In genomic region chr13:12395571-12395970, GRCm38 (mm10) we compare ENCODE assay signal across 8 mouse cellular contexts. TPM values are rescaled to one million over a fixed set of nuclear protein-coding genes. Genes with fewer than 3 reads are reported as not detected.
DNase-seq lines count a peak whose midpoint lies in the region; ATAC-seq and TF ChIP-seq lines count a peak whose summit lies in the region.

No protein-coding gene starts in this region.

- ATAC-seq in cerebellum, adult (ENCODE audit: insufficient number of reproducible peaks, low FRiP score, low TSS enrichment), result peak; percentile 20; the same call in 1 of the 2 replicates
- ATAC-seq in forebrain, embryonic 15.5 days (replicated peaks), result no peak; the same call in 1 of the 2 replicates
- no peak for ATAC-seq in liver, embryonic 12.5 days

- peaks cover 26% of the 10 kb centered on the region for H3K36me3 ChIP-seq in forebrain, embryonic 15.5 days
- peaks cover 40% of the 10 kb centered on the region for H3K36me3 ChIP-seq in liver, embryonic 12.5 days
- H3K36me3 ChIP-seq in small intestine, adult 2 months (ENCODE audit: control insufficient read depth, insufficient read depth, low read length), result peaks cover 13% of the 10 kb centered on the region

- no peak for DNase-seq in cerebellum, postnatal 10 days
- peak; percentile 3 for DNase-seq in spleen, adult 12 weeks (ENCODE audit: low spot score)
- DNase-seq in spleen, postnatal 14 days (ENCODE audit: low spot score in 2 of 2), result no peak
- no peak for DNase-seq in layer of hippocampus, adult 8-10 months (ENCODE audit: low spot score in 2 of 2)

- no peaks in the 10 kb centered on the region for H3K27me3 ChIP-seq in forebrain, embryonic 15.5 days
- H3K27me3 ChIP-seq in liver, embryonic 12.5 days (replicated peaks), result peaks cover 12% of the 10 kb centered on the region; the same call in 1 of the 2 replicates
- no peaks in the 10 kb centered on the region for H3K27me3 ChIP-seq in small intestine, adult 2 months (ENCODE audit: control insufficient read depth, insufficient read depth, low read length)

- no peak for TF ChIP-seq POLR2A in small intestine, adult 2 months (IDR thresholded peaks at IDR 0.05; ENCODE audit: low read depth, low read length)

- TF ChIP-seq CTCF in small intestine, adult 2 months (IDR thresholded peaks at IDR 0.05; ENCODE audit: extremely low read depth, insufficient read length, insufficient replicate concordance, low read depth, low read length), result no peak

- H3K4me2 ChIP-seq in forebrain, embryonic 15.5 days (replicated peaks), result peak overlapping the region; percentile 91
- peak overlapping the region; percentile 91 for H3K4me2 ChIP-seq in liver, embryonic 12.5 days

- H3K9ac ChIP-seq in forebrain, embryonic 15.5 days (replicated peaks), result peak overlapping the region; percentile 52
- H3K9ac ChIP-seq in liver, embryonic 12.5 days, result peak overlapping the region; percentile 81

- H3K9me3 ChIP-seq in forebrain, embryonic 15.5 days, result no peaks in the 10 kb centered on the region
- no peaks in the 10 kb centered on the region for H3K9me3 ChIP-seq in liver, embryonic 12.5 days (replicated peaks)

- H3K4me1 ChIP-seq in forebrain, embryonic 15.5 days, result peaks cover 14% of the 10 kb centered on the region
- H3K4me1 ChIP-seq in liver, embryonic 12.5 days, result peaks cover 22% of the 10 kb centered on the region
- H3K4me1 ChIP-seq in small intestine, adult 2 months (ENCODE audit: control insufficient read depth, insufficient read depth, insufficient read length, low read length), result peaks cover 3% of the 10 kb centered on the region; the same call in 1 of the 2 replicates

- H3K27ac ChIP-seq in forebrain, embryonic 15.5 days (replicated peaks), result peak overlapping the region; percentile 71; the same call in 1 of the 2 replicates
- 0 out of 2 replicates have a peak overlapping the region, but pooled peaks have one; percentile 1 for H3K27ac ChIP-seq in liver, embryonic 12.5 days
- no peak overlapping the region for H3K27ac ChIP-seq in small intestine, adult 2 months (ENCODE audit: insufficient read depth, low read depth, low read length)

- peak overlapping the region; percentile 90 for H3K4me3 ChIP-seq in forebrain, embryonic 15.5 days
- H3K4me3 ChIP-seq in liver, embryonic 12.5 days, result peak overlapping the region; percentile 90
- peak overlapping the region; percentile 90 for H3K4me3 ChIP-seq in small intestine, adult 2 months (ENCODE audit: low read depth, low read length)

- WGBS in forebrain, embryonic 15.5 days, result under 1% methylated on average over 23 of the region's 23 CpGs
- WGBS in liver, embryonic 12.5 days (ENCODE audit: insufficient replicate concordance), result under 1% methylated on average over 23 of the region's 23 CpGs
- under 1% methylated on average over 23 of the region's 23 CpGs for WGBS in small intestine, adult 2 months

RNA-seq across cellular contexts. Expression of gene Heatr1, which starts 0.7 kb away (rescaled TPM):
- polyA plus RNA-seq in forebrain, embryonic 15.5 days (2015; fragmentation: Nextera tagmentation; extraction: Ambion mirVana), result 13.7 and 15.6 TPM in 2 replicates
- polyA plus RNA-seq in liver, embryonic 12.5 days (2016; fragmentation: Nextera tagmentation; extraction: Ambion mirVana), result 30.3 and 33.1 TPM in 2 replicates
- polyA plus RNA-seq in small intestine, adult 2 months (2012; rRNA removed), result 10.0 and 11.7 TPM in 2 replicates
- total RNA-seq in layer of hippocampus, adult 8-10 months (2022), result 10 to 100 TPM; 26.6 to 32.4 (median 28.3) TPM

RNA-seq across cellular contexts. Expression of gene Actn2, which starts 55.0 kb away (rescaled TPM):
- 2.4 and 2.6 TPM in 2 replicates for polyA plus RNA-seq in forebrain, embryonic 15.5 days (2015; fragmentation: Nextera tagmentation; extraction: Ambion mirVana)
- polyA plus RNA-seq in liver, embryonic 12.5 days (2016; fragmentation: Nextera tagmentation; extraction: Ambion mirVana), result 1.7 and 4.0 TPM in 2 replicates
- polyA plus RNA-seq in small intestine, adult 2 months (2012; rRNA removed), result 6.9 and 7.1 TPM in 2 replicates
- total RNA-seq in layer of hippocampus, adult 8-10 months (2022), result 10 to 100 TPM; 16.4 to 19.6 (median 17.7) TPM
